Mouse (Mus musculus): ENCODE results near the gene Dync1li2.

DNA sequence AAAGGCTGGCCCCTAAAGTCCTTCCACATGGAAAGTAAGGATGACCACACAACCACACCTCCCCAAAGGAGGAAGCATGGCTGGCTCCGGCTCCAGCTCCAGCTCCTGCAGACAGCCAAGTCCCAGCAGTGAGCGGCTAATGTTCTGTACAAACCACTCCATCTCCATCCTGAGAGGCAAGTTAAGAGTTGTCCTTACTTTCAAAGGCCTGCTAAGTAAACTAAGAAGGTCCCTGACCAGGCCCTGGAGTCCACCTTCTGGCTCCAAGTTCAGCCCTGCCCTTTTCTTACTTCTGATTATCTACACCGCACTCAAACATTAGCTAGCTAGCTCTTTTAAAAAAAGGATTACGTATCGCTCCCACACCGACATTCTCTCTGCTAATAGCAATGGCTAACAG, 49.1 kb downstream of the Dync1li2 start:
- TF ChIP-seq EP300 (IDR thresholded peaks at IDR 0.05; ENCODE audit: low read depth), result no peak
- TF ChIP-seq CTCF (IDR thresholded peaks at IDR 0.05; ENCODE audit: low read depth), result no peak
